Mouse (Mus musculus) myocyte (in vitro differentiated cells): ENCODE measurements around the gene Cdc42ep5.

Experiments
- MAX ChIP-seq: IDR thresholded peaks from one replicate; pipeline ENCODE4 v1.6.1; 2011; ENCODE audit warnings: low read depth, mild to moderate bottlenecking, control low read depth
- POLR2A ChIP-seq: IDR thresholded peaks from one replicate; pipeline ENCODE4 v1.6.1; 2011; ENCODE audit warnings: low read depth, mild to moderate bottlenecking, control low read depth, moderate library complexity; ENCODE audit not compliant: insufficient read length

DNA sequence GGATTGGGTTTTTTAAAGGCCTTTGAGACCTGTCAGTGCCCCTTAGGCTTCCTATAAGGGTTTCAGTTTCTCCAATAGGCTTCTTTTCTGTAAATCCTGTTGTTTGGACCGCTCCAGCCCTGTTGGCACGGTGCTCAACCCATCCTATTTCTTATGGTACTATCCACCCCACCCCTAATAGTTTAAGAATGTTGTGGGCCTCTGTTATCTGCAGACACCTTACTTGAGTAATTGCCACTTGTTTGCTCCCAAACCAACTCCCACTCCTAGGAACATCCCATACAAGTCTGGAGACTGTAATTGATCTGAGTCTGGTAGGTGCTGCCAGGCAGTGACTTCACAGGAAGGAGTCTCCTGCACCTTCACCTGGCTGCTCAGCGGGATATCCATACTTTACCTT is 26.9 kb downstream of the Cdc42ep5 start:
- TF ChIP-seq POLR2A (no peak), MAX (no peak)
